Mouse (Mus musculus) erythroblast, adult 5-6 weeks (primary cell): Measurements from ENCODE around the gene 1600002K03Rik. TPM values are rescaled to one million over a fixed set of nuclear protein-coding genes. Genes with fewer than 3 reads are reported as not detected.

Experiments used
- ATAC-seq: replicated peaks from 2 replicates; pipeline ENCODE4 v1.8.0; 2016; ENCODE audit warnings: moderate number of reproducible peaks, mild to moderate bottlenecking, moderate TSS enrichment, inconsistent platforms; ENCODE audit not compliant: poor library complexity, low FRiP score, severe bottlenecking
- total RNA-seq, 2 experiments: library from RNA; stranded (forward) in 1 of 2; stranded (reverse) in 1 of 2; fragments of 150-400 nt in 1 of 2; fragments of 200-764, 138-1000 nt in 1 of 2; gene quantifications; 2 replicates each; pipeline versions ENCODE4 v1.2.3 to v1.2.4; 2015 to 2017; ENCODE audit warnings: low replicate concordance in 2 of 2

Gene 1600002K03Rik
- total RNA-seq, 2 experiments from 2014 or later, result not detected

DNA sequence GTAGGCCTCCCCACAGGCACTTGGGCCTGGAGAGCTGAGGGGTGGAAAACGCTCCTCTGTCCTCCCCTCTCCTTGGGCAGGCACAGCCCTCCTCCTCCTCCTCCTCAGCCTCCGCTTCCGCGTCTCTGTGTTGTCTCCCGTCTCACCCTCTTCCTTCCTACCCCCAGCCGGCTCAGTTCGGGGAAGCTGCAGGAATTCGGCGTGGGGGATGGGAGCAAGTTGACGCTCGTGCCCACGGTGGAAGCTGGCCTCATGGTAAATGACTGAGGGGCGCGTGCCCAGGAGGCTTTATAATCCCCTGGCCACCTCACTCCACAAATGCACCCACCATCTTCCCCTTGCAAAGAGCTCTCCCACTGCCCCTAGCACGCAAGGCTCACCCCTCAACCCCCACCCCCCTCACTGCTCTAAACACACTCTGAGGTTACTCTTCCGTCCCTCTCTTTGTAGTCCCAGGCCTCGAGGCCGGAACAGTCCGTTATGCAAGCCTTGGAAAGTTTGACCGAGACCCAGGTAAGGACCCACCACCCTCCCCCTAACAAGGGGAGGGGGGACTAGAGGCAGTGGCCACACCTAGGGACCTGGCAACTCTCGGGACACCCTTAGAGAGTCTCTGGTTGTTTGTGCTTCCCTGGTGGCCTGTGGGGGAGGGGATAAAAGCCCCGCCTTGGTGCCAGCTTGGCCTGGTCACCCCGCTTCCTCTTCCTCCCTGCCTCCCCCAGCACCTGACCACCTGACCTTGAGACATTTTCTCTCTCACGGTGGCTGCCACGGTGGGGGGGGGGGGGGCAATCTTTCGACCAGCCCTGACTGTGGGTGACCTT lies 21.3 kb upstream of the 1600002K03Rik start:
- no peak for ATAC-seq

- ATAC-seq, result no peak
Measured at GRCm38 (mm10) chr10:80152071-80152872, 20.5 kb upstream of the 1600002K03Rik start.

GRCm38 (mm10) chr10:80152873-80153260 lies 19.9 kb upstream of the 1600002K03Rik start:
- ATAC-seq, result no peak

DNA sequence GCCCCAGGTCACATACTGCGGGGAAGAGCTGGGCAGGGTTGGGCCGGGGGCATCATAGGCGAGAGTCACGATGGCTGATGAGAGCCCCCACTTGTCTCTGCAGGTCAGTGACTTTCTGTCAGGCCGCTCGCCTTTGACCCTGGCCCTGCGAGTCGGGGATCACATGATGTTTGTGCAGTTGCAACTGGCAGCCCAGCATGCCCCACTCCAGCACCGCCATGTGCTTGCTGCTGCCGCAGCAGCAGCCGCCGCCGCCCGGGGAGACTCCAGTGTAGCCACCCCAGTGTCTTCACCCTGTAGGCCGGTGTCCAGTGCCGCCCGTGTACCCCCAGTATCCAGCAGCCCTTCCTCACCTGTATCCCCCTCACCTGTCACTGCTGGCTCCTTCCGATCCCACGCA lies 19.0 kb upstream of the 1600002K03Rik start:
- ATAC-seq, result no peak

- no peak for ATAC-seq
Measured at GRCm38 (mm10) chr10:80154384-80154783, 18.4 kb upstream of the 1600002K03Rik start.

GRCm38 (mm10) chr10:80155277-80155676 lies 17.5 kb upstream of the 1600002K03Rik start:
- no peak for ATAC-seq

GRCm38 (mm10) chr10:80156002-80156751 lies 16.6 kb upstream of the 1600002K03Rik start:
- ATAC-seq, result no peak

GRCm38 (mm10) chr10:80156752-80157053 lies 16.0 kb upstream of the 1600002K03Rik start:
- ATAC-seq, result no peak

GRCm38 (mm10) chr10:80157141-80157929 lies 15.4 kb upstream of the 1600002K03Rik start:
- ATAC-seq, result no peak

GRCm38 (mm10) chr10:80158307-80158986 lies 14.3 kb upstream of the 1600002K03Rik start:
- ATAC-seq, result no peak

- no peak; the same call in 1 of the 2 replicates for ATAC-seq
Measured at GRCm38 (mm10) chr10:80159021-80159560, 13.7 kb upstream of the 1600002K03Rik start.

DNA sequence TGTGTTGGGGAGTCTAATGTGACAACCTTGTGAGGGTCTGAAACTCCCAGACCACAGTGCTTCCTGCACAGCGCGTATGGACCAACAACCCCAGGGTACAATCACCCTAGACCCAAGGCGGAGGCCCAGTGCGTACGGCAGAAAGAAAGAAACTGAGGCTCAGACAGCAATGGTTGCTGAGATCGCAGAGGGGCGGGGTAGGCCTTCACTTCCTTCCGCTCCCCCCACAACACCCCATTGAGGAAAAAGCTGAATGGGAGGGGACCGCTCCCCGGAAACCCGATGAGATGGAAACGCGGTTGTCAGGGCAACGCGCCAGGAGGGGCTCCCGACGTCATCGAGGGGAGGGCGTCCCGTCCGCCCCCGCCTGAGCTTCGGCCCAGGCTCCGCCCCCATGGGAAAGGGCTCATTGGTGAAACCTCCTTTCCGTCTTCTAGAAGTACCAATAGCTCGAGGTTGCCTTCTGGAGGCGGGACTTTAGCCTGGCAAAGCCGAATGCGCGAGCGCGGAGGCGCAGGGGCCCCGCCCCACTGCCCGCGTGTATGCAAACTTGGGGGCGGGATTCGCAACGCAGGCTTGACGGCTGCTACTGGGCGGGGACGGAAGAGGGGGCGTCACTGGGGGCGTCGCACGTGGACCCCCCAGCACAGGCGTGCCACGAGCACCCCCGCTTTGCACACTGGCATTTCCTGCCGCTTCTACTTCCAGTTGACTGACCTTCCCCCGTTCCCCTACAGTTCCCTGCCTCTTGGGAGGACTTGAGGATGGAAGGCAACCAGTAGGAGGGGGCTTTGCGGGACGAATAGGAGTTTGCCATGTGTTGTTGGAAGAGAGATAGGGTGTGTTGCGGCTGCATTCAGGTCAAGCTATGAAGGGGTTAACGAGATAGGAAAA lies 12.9 kb upstream of the 1600002K03Rik start:
- peak; percentile 85 for ATAC-seq

DNA sequence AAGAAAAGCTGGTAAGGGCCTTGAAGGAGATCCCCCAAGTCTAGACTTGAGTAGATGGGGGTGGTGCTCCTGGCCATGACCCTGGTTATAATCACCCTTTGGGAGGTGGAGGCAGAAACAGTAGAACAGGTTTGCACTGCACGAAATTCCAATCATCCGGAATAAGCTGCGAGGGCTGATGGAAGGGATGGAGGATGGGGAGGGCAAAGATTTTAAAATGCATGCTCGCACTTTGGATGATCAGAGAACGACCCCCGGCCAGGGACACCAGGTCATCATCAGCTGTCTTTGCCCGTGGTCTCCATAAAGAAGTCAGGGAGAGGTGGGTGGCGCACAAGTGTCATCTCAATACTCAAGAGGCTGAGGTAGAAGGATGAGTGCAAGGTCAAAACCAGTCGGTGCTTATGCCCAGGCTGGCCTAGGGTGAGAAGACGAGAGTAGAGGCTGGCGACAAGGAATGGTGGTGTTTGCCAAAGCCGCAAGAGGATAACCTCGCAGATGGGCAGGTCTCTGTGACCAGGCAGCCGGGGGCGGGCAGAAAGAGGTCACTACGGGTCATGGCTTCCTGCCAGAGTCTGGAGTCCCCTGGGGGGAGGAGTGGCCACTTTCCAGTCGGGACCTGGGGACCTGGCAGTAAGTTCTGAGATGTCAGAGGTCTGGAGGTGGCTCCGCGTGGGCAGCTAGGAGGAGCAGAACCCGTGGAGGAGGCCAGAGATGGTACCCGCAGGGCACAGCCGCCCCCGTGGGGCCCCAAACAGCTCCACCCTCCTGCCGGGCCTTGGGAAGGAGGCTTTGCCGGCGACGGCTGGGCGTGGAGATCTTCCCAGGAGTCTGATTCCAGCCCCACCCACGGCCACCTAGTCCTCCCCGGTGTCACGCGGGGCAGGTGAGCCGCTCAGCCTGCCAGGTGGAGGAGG lies 12.0 kb upstream of the 1600002K03Rik start:
- peak; percentile 11; the same call in 1 of the 2 replicates for ATAC-seq

GRCm38 (mm10) chr10:80161522-80162242 lies 11.1 kb upstream of the 1600002K03Rik start:
- no peak for ATAC-seq

DNA sequence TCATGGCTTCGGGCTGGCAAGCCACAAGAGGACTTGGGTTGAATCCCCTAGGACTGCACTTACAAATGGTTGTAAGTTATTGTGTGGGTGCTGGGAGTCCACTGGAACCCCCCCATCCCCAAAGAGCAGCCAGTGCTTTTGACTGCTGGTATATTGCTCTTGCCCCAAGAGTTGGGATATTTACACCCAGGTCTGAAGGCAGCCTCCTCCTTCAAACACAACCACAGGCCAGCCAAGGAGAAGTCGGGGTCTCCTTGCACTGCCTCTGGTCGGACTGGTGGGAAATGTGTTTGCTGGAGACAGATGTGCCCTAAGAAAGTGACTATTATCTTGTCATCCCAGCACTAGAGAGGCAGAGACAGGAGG lies 10.5 kb upstream of the 1600002K03Rik start:
- no peak for ATAC-seq

- ATAC-seq, result no peak
Measured at GRCm38 (mm10) chr10:80162716-80163299, 9.9 kb upstream of the 1600002K03Rik start.
